Mouse (Mus musculus) left cerebral cortex, postnatal 10 days (tissue): ENCODE data around the gene Lipc. TPM values are rescaled to one million over a fixed set of nuclear protein-coding genes. Genes with fewer than 3 reads are reported as not detected.

ENCODE experiments used
- DNase-seq, 2 experiments: peaks; one replicate each; pipeline ENCODE4 v3.0.0; 2021 to 2022; ENCODE audit warnings: low spot score in 2 of 2, mixed read lengths in 1 of 2; ENCODE audit errors: extremely low spot score in 1 of 2
- intact Hi-C: fragments of 180-260 bp; cut with DNase I; formaldehyde crosslinking; loops from one replicate; pipeline ENCODE4 v1.15.1; 2025
- microRNA-seq: library from miRNA; unstranded; fragments of <30 nt; microRNA quantifications from one replicate; pipeline ENCODE4 v1.2.0, GENCODE M21; 2022
- total RNA-seq, 2 experiments: library from RNA; stranded (reverse); gene quantifications; 2 replicates each; pipeline ENCODE4 v1.2.3; 2021

Lipc gene
- total RNA-seq, 2 experiments from 2014 or later, result 0.41 to 0.45 TPM

- no peak for DNase-seq
- intact Hi-C loops, result no loop called here
These were observed 151.3 kb downstream of the Lipc start for GRCm38 (mm10) chr9:70800588-70801315.

GRCm38 (mm10) chr9:70795439-70795757 is 156.6 kb downstream of the Lipc start:
- DNase-seq, result no peak
- intact Hi-C loops, result loop anchor here (10.0 kb wide), 1 partner anchor 279 kb away; no protein-coding TSS in a partner anchor

DNA sequence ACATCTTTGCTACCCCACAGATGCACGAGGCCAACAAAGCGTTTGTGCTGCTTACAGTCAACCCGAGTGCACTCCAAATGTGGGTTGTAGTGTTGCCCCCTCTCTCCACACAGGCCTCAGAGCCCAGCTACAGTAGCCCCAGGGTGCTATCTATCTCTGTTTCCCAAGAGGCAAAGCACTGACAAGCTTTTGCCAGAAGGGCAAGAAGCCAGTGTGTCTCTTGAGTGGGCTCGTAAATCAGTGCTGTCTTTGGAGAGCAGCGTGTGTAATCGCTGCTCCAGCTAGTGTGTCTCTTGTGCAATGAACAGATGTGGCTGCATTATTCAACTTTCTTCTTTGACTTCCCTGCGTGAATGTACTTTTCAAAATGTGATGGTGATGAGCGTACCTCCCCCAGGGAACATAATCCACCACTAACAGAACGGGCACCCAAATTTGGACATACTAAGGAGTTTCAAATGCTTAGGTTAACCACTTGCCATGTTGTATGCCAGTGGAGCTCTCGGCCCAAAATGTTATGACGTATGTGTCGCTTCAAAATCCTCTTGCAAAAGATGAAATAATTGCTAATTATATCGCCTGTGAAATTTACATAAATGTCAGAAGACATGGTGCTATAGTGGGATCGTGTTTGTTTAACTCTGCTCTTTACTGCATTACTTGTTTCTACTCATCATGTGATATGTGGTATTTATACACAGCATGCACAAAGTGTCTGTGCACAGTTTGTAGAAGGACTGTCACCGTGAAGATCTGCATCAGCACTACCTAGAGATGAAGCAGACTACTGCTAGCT is 157.2 kb downstream of the Lipc start:
- DNase-seq, result no peak

GRCm38 (mm10) chr9:70790621-70791020 is 161.4 kb downstream of the Lipc start:
- DNase-seq, result no peak
- intact Hi-C loops, result loop anchor here (10.0 kb wide), 1 partner anchor 284 kb away; no protein-coding TSS in a partner anchor

More for the DNA sequence above, 157.2 kb downstream of the Lipc start:
- intact Hi-C loops, result loop anchor here (10.0 kb wide), 1 partner anchor 280 kb away; no protein-coding TSS in a partner anchor

DNA sequence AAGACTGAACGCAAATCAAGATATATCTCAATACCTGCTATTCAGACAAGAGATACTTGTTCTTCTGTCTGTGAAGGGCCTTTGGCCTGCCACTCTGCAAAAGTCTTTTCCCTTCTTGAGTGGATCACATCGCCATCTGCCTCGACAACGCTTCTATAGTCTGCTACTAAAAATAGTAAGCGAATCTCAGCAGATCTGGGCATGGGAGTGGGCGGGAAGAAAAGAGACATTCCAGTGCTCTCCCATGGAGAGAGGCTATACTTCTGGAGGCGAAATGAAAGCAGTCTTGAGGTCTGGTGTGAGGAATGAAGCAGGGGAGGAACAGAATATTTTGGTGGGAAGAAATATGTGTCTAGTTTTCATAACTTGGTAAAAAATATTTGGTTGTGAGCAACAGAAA is 163.3 kb downstream of the Lipc start:
- peak in 1 of 2 experiments; percentile 8 for DNase-seq

GRCm38 (mm10) chr9:70782191-70782590 is 169.8 kb downstream of the Lipc start:
- no peak for DNase-seq
- intact Hi-C loops, result no loop called here

More for the DNA sequence above, 163.3 kb downstream of the Lipc start:
- intact Hi-C loops, result no loop called here

- intact Hi-C loops, result no loop called here
- DNase-seq, result no peak
These were observed 176.5 kb downstream of the Lipc start for GRCm38 (mm10) chr9:70775517-70775916.

- intact Hi-C loops, result no loop called here
- no peak for DNase-seq
These were observed 191.1 kb downstream of the Lipc start for GRCm38 (mm10) chr9:70760974-70761373.

DNA sequence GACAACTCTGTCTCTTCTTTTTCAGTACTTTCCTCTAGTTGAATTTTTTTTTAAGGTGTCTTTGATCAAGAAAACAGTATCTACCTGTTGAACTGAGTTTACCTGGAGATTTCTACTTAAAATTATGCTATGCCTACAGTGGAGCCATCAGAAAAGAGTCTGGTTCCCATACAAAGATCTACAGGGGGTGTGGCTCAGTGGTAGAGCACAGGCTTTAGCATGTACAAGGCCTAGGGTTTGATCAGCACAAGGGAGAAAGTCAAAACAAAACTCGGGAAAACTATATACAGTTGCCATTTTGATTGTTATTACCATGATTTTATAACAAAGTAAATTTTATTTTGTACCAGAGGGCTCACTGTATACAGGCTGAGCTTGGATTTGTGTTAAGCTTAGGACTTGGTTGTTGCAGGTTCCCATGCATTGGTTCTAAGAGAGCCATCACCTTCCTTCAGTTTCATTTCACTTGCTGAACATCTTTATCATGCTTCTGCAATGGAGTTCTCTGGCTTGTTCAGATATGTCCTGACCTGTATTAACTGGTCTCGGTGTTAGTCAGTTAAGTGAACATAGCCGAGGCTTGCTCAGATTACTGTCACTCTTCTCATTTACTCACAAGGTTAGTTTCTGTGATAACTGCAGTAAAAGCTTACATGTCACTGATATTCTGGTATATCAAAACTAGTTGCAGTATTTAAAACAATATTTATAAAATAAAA is 200.4 kb downstream of the Lipc start:
- intact Hi-C loops, result no loop called here
- no peak for DNase-seq

Small RNA genes within 50 kb of the gene (microRNA-seq; reads per million reads assigned to microRNA genes)
- gene Gm25149, result not detected

Other genes with a start within 250 kb of the Lipc start
- gene Aqp9, start 216.5 kb upstream of the Lipc start, total RNA-seq, result 1 to 10 TPM; 1.9 to 2.4 TPM